Mouse (Mus musculus): ENCODE data around the gene Ift140. TPM values are rescaled to one million over a fixed set of nuclear protein-coding genes. Genes with fewer than 3 reads are reported as not detected.

The Ift140 gene
- polyA plus RNA-seq, 1 experiment from 2014 or later, result 42.7 TPM

- Histone ChIP-seq H3K27ac (ENCODE audit: low read depth) (no peak overlapping the region), H3K4me1 (ENCODE audit: insufficient read depth) (peaks cover 10% of the 10 kb centered on the region), H3K27me3 (ENCODE audit: insufficient read depth, low read length) (no peaks in the 10 kb centered on the region), H3K4me3 (ENCODE audit: low read depth, low read length) (no peak overlapping the region), H3K9me3 (ENCODE audit: low read length) (no peaks in the 10 kb centered on the region), H3K4me2 (ENCODE audit: low read depth, low read length) (no peak overlapping the region), H3K36me3 (replicated peaks; ENCODE audit: insufficient read depth, low read length) (peaks cover 17% of the 10 kb centered on the region; the same call in 1 of the 2 replicates), H3K9ac (replicated peaks) (no peak overlapping the region)
- no peak for TF ChIP-seq EP300 (IDR thresholded peaks at IDR 0.05; ENCODE audit: low read depth)
- TF ChIP-seq CTCF (IDR thresholded peaks at IDR 0.05; ENCODE audit: low read depth), result no peak
- WGBS (ENCODE audit: insufficient replicate concordance), result 96% methylated on average over 5 of the region's 6 CpGs
- DNase-seq (no peak), ATAC-seq (no peak)
Observed at GRCm38 (mm10) chr17:25110590-25110989, 94.7 kb downstream of the Ift140 start.

GRCm38 (mm10) chr17:25111220-25111619 is 95.3 kb downstream of the Ift140 start:
- Histone ChIP-seq H3K36me3 (replicated peaks; ENCODE audit: insufficient read depth, low read length) (peaks cover 15% of the 10 kb centered on the region; the same call in 1 of the 2 replicates), H3K27me3 (ENCODE audit: insufficient read depth, low read length) (no peaks in the 10 kb centered on the region)
- TF ChIP-seq CTCF (IDR thresholded peaks at IDR 0.05; ENCODE audit: low read depth) (no peak), EP300 (IDR thresholded peaks at IDR 0.05; ENCODE audit: low read depth) (no peak)

GRCm38 (mm10) chr17:25111739-25112422 is 96.0 kb downstream of the Ift140 start:
- H3K9ac ChIP-seq (replicated peaks), result no peak overlapping the region
- peaks cover 15% of the 10 kb centered on the region for H3K4me1 ChIP-seq (ENCODE audit: insufficient read depth)
- no peak overlapping the region for H3K4me3 ChIP-seq (ENCODE audit: low read depth, low read length)
- H3K36me3 ChIP-seq (replicated peaks; ENCODE audit: insufficient read depth, low read length), result peaks cover 12% of the 10 kb centered on the region; the same call in 1 of the 2 replicates
- 78% methylated on average over 8 of the region's 8 CpGs for WGBS (ENCODE audit: insufficient replicate concordance)
- DNase-seq (no peak), ATAC-seq (no peak)
- H3K9me3 ChIP-seq (ENCODE audit: low read length), result no peaks in the 10 kb centered on the region
- TF ChIP-seq CTCF (IDR thresholded peaks at IDR 0.05; ENCODE audit: low read depth) (no peak), EP300 (IDR thresholded peaks at IDR 0.05; ENCODE audit: low read depth) (no peak)
- H3K27me3 ChIP-seq (ENCODE audit: insufficient read depth, low read length), result no peaks in the 10 kb centered on the region
- H3K27ac ChIP-seq (ENCODE audit: low read depth), result peak overlapping the region; percentile 29; the same call in 1 of the 2 replicates
- H3K4me2 ChIP-seq (ENCODE audit: low read depth, low read length), result no peak overlapping the region

More at GRCm38 (mm10) chr17:25111220-25111619, 95.3 kb downstream of the Ift140 start:
- H3K4me1 ChIP-seq (ENCODE audit: insufficient read depth), result peaks cover 13% of the 10 kb centered on the region
- 83% methylated on average over 5 of the region's 5 CpGs for WGBS (ENCODE audit: insufficient replicate concordance)
- no peak overlapping the region for H3K27ac ChIP-seq (ENCODE audit: low read depth)
- no peaks in the 10 kb centered on the region for H3K9me3 ChIP-seq (ENCODE audit: low read length)
- DNase-seq (no peak), ATAC-seq (no peak)
- no peak overlapping the region for H3K4me2 ChIP-seq (ENCODE audit: low read depth, low read length)
- H3K9ac ChIP-seq (replicated peaks), result no peak overlapping the region
- no peak overlapping the region for H3K4me3 ChIP-seq (ENCODE audit: low read depth, low read length)

- Histone ChIP-seq H3K4me3 (ENCODE audit: low read depth, low read length) (no peak overlapping the region), H3K36me3 (replicated peaks; ENCODE audit: insufficient read depth, low read length) (peaks cover 11% of the 10 kb centered on the region; the same call in 1 of the 2 replicates), H3K4me1 (ENCODE audit: insufficient read depth) (peaks cover 15% of the 10 kb centered on the region), H3K9me3 (ENCODE audit: low read length) (no peaks in the 10 kb centered on the region), H3K27ac (ENCODE audit: low read depth) (no peak overlapping the region), H3K4me2 (ENCODE audit: low read depth, low read length) (no peak overlapping the region), H3K9ac (replicated peaks) (no peak overlapping the region), H3K27me3 (ENCODE audit: insufficient read depth, low read length) (no peaks in the 10 kb centered on the region)
- TF ChIP-seq CTCF (IDR thresholded peaks at IDR 0.05; ENCODE audit: low read depth), result no peak
- no peak for TF ChIP-seq EP300 (IDR thresholded peaks at IDR 0.05; ENCODE audit: low read depth)
- DNase-seq, result no peak
- ATAC-seq, result no peak
- WGBS (ENCODE audit: insufficient replicate concordance), result 78% methylated on average over 3 of the region's 3 CpGs
Observed at GRCm38 (mm10) chr17:25112423-25112810, 96.5 kb downstream of the Ift140 start.

GRCm38 (mm10) chr17:25114908-25115645 is 99.2 kb downstream of the Ift140 start:
- peak overlapping the region; percentile 47 for H3K9ac ChIP-seq (replicated peaks)
- peaks cover 11% of the 10 kb centered on the region; the same call in 1 of the 2 replicates for H3K36me3 ChIP-seq (replicated peaks; ENCODE audit: insufficient read depth, low read length)
- H3K4me3 ChIP-seq (ENCODE audit: low read depth, low read length), result peak overlapping the region; percentile 57
- no peak for TF ChIP-seq EP300 (IDR thresholded peaks at IDR 0.05; ENCODE audit: low read depth)
- no peak for TF ChIP-seq CTCF (IDR thresholded peaks at IDR 0.05; ENCODE audit: low read depth)
- H3K27ac ChIP-seq (ENCODE audit: low read depth), result peak overlapping the region; percentile 63
- no peaks in the 10 kb centered on the region for H3K27me3 ChIP-seq (ENCODE audit: insufficient read depth, low read length)
- H3K4me1 ChIP-seq (ENCODE audit: insufficient read depth), result peaks cover 15% of the 10 kb centered on the region
- ATAC-seq (peak; percentile 58), DNase-seq (peak; percentile 70)
- peak overlapping the region; percentile 97 for H3K4me2 ChIP-seq (ENCODE audit: low read depth, low read length)
- 9% methylated on average over 23 of the region's 23 CpGs for WGBS (ENCODE audit: insufficient replicate concordance)
- H3K9me3 ChIP-seq (ENCODE audit: low read length), result no peaks in the 10 kb centered on the region

Measured in liver, postnatal 0 days (tissue).